Mouse (Mus musculus) heart, postnatal 0 days (tissue): ENCODE data around the gene Oxsr1.

ENCODE experiments used
- CTCF ChIP-seq: IDR thresholded peaks from 2 replicates; pipeline ENCODE4 v1.5.1; 2016; ENCODE audit warnings: antibody characterized with exemption, control low read depth, low read depth
- EP300 ChIP-seq: IDR thresholded peaks from 2 replicates; pipeline ENCODE4 v1.6.1; 2016; ENCODE audit warnings: antibody characterized with exemption, low read depth

DNA sequence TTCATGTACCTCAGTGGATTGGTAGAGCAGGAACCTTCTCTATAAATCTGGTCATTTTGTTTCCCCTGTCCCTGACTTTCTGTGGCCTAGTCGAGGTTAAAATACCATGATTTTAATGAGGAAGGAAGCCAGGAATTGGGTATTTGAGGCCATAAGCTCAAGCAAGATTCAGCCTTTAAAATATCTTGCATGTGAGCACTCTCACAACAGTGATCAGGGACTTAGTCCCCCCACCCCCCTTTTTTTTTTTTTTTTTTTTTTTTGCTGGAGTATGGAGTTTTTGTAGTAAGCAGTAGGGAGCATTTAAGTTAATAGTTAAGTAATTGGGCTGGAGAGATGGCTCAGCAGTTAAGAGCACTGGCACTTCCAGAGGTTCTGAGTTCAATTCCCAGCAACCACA, 1.9 kb upstream of the Oxsr1 start:
- TF ChIP-seq EP300 (no peak), CTCF (no peak)
